Mouse (Mus musculus): ENCODE results near the gene Tex261. TPM values are rescaled to one million over a fixed set of nuclear protein-coding genes. Genes with fewer than 3 reads are reported as not detected.
"Not testable (repeated sequence)": the region's sequence is repeated elsewhere in the genome, so short reads cannot be mapped to it uniquely, and the experiment has no call there.

Tex261 gene
- total RNA-seq (2021): 111 and 143 TPM in 2 replicates
- long read RNA-seq, experiment 1, transcript Tex261-201 (6 exons, 2,984 nt): major isoform, 298 of 340 reads
- long read RNA-seq, experiment 1, partial matches to known transcripts: 7 of 340 reads
- long read RNA-seq, experiment 1, other reads (novel, unspliced or antisense): 34 of 340 reads
- long read RNA-seq, experiment 2, transcript Tex261-201 (6 exons, 2,984 nt): major isoform, 179 of 210 reads
- long read RNA-seq, experiment 2, partial matches to known transcripts: 5 of 210 reads
- long read RNA-seq, experiment 2, other reads (novel, unspliced or antisense): 26 of 210 reads

- DNase-seq: peak; percentile 97
Observed at GRCm38 (mm10) chr6:83775638-83776293, at the start of gene Tex261. Gene Tex261, minus strand, starts transcription at chr6:83775813.

GRCm38 (mm10) chr6:83821856-83822255, 46.2 kb upstream of the Tex261 start:
- DNase-seq: no peak

GRCm38 (mm10) chr6:83820727-83821515, 45.3 kb upstream of the Tex261 start:
- DNase-seq: no peak

GRCm38 (mm10) chr6:83818996-83819395, 43.4 kb upstream of the Tex261 start:
- DNase-seq: no peak

GRCm38 (mm10) chr6:83815801-83816200, 40.2 kb upstream of the Tex261 start:
- no peak for DNase-seq

- DNase-seq: peak; percentile 33
Observed at GRCm38 (mm10) chr6:83802846-83803245, 27.2 kb upstream of the Tex261 start.

GRCm38 (mm10) chr6:83802033-83802432, 26.4 kb upstream of the Tex261 start:
- no peak for DNase-seq

GRCm38 (mm10) chr6:83796686-83797085, 21.1 kb upstream of the Tex261 start:
- no peak for DNase-seq

GRCm38 (mm10) chr6:83795492-83795900, 19.9 kb upstream of the Tex261 start:
- peak; percentile 62 for DNase-seq

- DNase-seq: peak; percentile 97
Observed at GRCm38 (mm10) chr6:83794760-83795296, 19.2 kb upstream of the Tex261 start, which contains the start of gene Nagk. Gene Nagk, plus strand, starts transcription at chr6:83794982.

- peak; percentile 34 for DNase-seq
Observed at GRCm38 (mm10) chr6:83791251-83791890, 15.8 kb upstream of the Tex261 start.

- DNase-seq: not testable (repeated sequence)
Observed at GRCm38 (mm10) chr6:83790533-83790932, 14.9 kb upstream of the Tex261 start.

GRCm38 (mm10) chr6:83788554-83788953, 12.9 kb upstream of the Tex261 start:
- DNase-seq: no peak

- DNase-seq: no peak
Observed at GRCm38 (mm10) chr6:83786426-83786825, 10.8 kb upstream of the Tex261 start.

GRCm38 (mm10) chr6:83779026-83779425, 3.4 kb upstream of the Tex261 start:
- DNase-seq: peak; percentile 82

GRCm38 (mm10) chr6:83778306-83778705, 2.7 kb upstream of the Tex261 start:
- DNase-seq: peak; percentile 61

GRCm38 (mm10) chr6:83774781-83775563, 641 bp downstream of the Tex261 start:
- no peak for DNase-seq

GRCm38 (mm10) chr6:83774126-83774525, 1.5 kb downstream of the Tex261 start:
- DNase-seq: no peak

GRCm38 (mm10) chr6:83768485-83768884, 7.1 kb downstream of the Tex261 start:
- DNase-seq: no peak

- DNase-seq: no peak
Observed at GRCm38 (mm10) chr6:83766982-83767381, 8.6 kb downstream of the Tex261 start.

- DNase-seq: peak; percentile 72
Observed at GRCm38 (mm10) chr6:83762880-83763431, 12.7 kb downstream of the Tex261 start.

All from adrenal gland, postnatal 14 days (tissue).